Mouse (Mus musculus): ENCODE measurements at regions not wholly inside any gene's neighbourhood (a gene's known extent, or its start where the extent isn't known, plus 50 kb on each side); places are given as distances from the start of the nearest gene placed in this dataset.
A peak's percentile ranks its signal among the peaks of the same experiment; 100 is the strongest.

GRCm38 (mm10) chr7:82921722-82922121, 54.6 kb downstream of the Mex3b start:
- DNase-seq: peak; percentile 16

GRCm38 (mm10) chr7:82923220-82924071, 56.3 kb downstream of the Mex3b start:
- no peak for DNase-seq

GRCm38 (mm10) chr7:82924092-82924491, 57.0 kb downstream of the Mex3b start:
- DNase-seq: no peak

GRCm38 (mm10) chr7:82938311-82938710, 71.2 kb downstream of the Mex3b start:
- no peak for DNase-seq

- DNase-seq: no peak
Measured at GRCm38 (mm10) chr7:82939536-82939935, 72.4 kb downstream of the Mex3b start.

GRCm38 (mm10) chr7:82943376-82943775, 76.2 kb downstream of the Mex3b start:
- DNase-seq: no peak

GRCm38 (mm10) chr7:82943797-82944196, 76.7 kb downstream of the Mex3b start:
- no peak for DNase-seq

- DNase-seq: no peak
Measured at GRCm38 (mm10) chr7:82949372-82949771, 82.2 kb downstream of the Mex3b start.

GRCm38 (mm10) chr7:82957208-82957977, 90.3 kb downstream of the Mex3b start:
- no peak for DNase-seq

- DNase-seq: no peak
Measured at GRCm38 (mm10) chr7:82970599-82970998, 103.5 kb downstream of the Mex3b start.

GRCm38 (mm10) chr7:82971244-82971643, 104.1 kb downstream of the Mex3b start:
- DNase-seq: no peak

- no peak for DNase-seq
Measured at GRCm38 (mm10) chr7:82972214-82973006, 105.3 kb downstream of the Mex3b start.

- DNase-seq: no peak
Measured at GRCm38 (mm10) chr7:82990708-82991107, 123.6 kb downstream of the Mex3b start.

- DNase-seq: no peak
Measured at GRCm38 (mm10) chr7:82993136-82993535, 126.0 kb downstream of the Mex3b start.

GRCm38 (mm10) chr7:82998848-82999247, 131.7 kb downstream of the Mex3b start:
- no peak for DNase-seq

GRCm38 (mm10) chr7:83007540-83007939, 140.4 kb downstream of the Mex3b start:
- no peak for DNase-seq

GRCm38 (mm10) chr7:83012145-83012544, 145.0 kb downstream of the Mex3b start:
- DNase-seq: no peak

- no peak for DNase-seq
Measured at GRCm38 (mm10) chr7:83014725-83015690, 147.9 kb downstream of the Mex3b start.

GRCm38 (mm10) chr7:83015756-83016155, 148.6 kb downstream of the Mex3b start:
- DNase-seq: no peak

- no peak for DNase-seq
Measured at GRCm38 (mm10) chr7:83016566-83016965, 149.4 kb downstream of the Mex3b start.

- DNase-seq: no peak
Measured at GRCm38 (mm10) chr7:83020584-83020983, 153.5 kb downstream of the Mex3b start.

- DNase-seq: no peak
Measured at GRCm38 (mm10) chr7:83023990-83024389, 156.9 kb downstream of the Mex3b start.

All from kidney, adult 9 months (tissue).